Mouse (Mus musculus) cortical plate, adult 2 months (tissue): ENCODE data around the gene Tada3. TPM values are rescaled to one million over a fixed set of nuclear protein-coding genes. Genes with fewer than 3 reads are reported as not detected.

Source experiments
- H3K27ac ChIP-seq: fragments of 200-500 bp; 2 replicates; pipeline ENCODE4 v1.5.1; 2012; ENCODE audit warnings: low read length, control low read depth, inconsistent platforms; ENCODE audit not compliant: insufficient read depth
- H3K4me1 ChIP-seq: fragments of 200-500 bp; 2 replicates; pipeline ENCODE4 v1.6.1; 2011; ENCODE audit warnings: low read length; ENCODE audit not compliant: control insufficient read depth, insufficient read depth
- H3K4me3 ChIP-seq: fragments of 200-500 bp; 2 replicates; pipeline ENCODE4 v1.5.1; 2011; ENCODE audit warnings: mild to moderate bottlenecking, low read length, control low read depth; ENCODE audit not compliant: insufficient read depth
- CTCF ChIP-seq: fragments of 200-500 bp; IDR thresholded peaks from 2 replicates; pipeline ENCODE4 v1.5.1; 2011; ENCODE audit warnings: mild to moderate bottlenecking, control low read depth, low read length; ENCODE audit not compliant: insufficient read depth; ENCODE audit errors: extremely low read depth
- POLR2A ChIP-seq: fragments of 200-500 bp; IDR thresholded peaks from 2 replicates; pipeline ENCODE4 v1.6.1; 2011; ENCODE audit warnings: mild to moderate bottlenecking, low read length, control low read depth; ENCODE audit not compliant: insufficient read depth; ENCODE audit errors: extremely low read depth
- polyA plus RNA-seq: library from polyadenylated mRNA; depleted of rRNA; stranded (reverse); fragments of >200 nt; gene quantifications from 2 replicates; pipeline ENCODE4 v1.2.3, GENCODE M21; 2012

The Tada3 gene
- polyA plus RNA-seq, 1 experiment = 57.3 TPM

DNA sequence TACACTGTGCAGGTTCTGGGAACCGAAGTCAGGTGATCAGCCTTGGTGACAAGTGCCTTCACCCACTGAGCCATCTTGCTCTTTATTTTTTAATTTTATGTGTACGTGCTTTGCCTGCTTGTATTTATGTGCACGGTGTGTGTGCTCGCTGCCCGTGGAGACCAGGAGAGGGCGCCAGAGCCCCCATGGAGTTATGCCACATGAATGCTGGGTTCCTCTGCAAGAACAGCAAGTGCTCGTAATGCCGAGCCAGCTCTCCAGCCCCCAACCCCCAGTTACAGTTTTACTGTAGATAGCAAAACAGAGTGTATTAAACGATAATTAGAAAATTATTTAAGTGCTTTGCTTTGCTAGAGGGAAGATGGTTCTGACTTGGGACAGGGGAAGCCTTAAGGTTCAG, 29.0 kb upstream of the Tada3 start:
- Histone ChIP-seq H3K4me3 (no peak overlapping the region), H3K27ac (no peak overlapping the region), H3K4me1 (peaks cover 3% of the 10 kb centered on the region; the same call in 1 of the 2 replicates)
- TF ChIP-seq CTCF = no peak
- no peak for TF ChIP-seq POLR2A

DNA sequence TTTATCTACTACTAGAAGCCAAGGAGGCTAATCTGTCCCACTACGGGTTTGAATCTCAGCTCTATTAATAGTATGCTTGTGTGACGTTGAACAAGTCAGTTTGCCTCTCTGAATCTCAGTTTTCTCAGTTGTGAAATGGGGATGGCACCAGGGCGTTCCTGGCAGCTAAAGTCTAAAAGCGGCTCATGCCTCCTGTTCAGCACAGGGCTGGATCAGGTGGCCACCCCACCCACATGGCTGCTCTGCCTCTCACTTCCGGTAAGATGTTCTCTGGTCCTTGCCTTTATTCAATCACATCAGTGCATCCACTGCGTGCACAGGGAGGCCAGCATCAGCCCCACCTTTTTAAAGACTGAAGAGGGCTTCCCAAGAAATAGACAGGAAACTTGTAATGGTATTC, 27.8 kb upstream of the Tada3 start:
- Histone ChIP-seq H3K4me3 (no peak overlapping the region), H3K4me1 (peaks cover 3% of the 10 kb centered on the region; the same call in 1 of the 2 replicates), H3K27ac (no peak overlapping the region)
- TF ChIP-seq CTCF (no peak), POLR2A (0 out of 2 replicates have a peak, but pooled peaks have one; percentile 30)

DNA sequence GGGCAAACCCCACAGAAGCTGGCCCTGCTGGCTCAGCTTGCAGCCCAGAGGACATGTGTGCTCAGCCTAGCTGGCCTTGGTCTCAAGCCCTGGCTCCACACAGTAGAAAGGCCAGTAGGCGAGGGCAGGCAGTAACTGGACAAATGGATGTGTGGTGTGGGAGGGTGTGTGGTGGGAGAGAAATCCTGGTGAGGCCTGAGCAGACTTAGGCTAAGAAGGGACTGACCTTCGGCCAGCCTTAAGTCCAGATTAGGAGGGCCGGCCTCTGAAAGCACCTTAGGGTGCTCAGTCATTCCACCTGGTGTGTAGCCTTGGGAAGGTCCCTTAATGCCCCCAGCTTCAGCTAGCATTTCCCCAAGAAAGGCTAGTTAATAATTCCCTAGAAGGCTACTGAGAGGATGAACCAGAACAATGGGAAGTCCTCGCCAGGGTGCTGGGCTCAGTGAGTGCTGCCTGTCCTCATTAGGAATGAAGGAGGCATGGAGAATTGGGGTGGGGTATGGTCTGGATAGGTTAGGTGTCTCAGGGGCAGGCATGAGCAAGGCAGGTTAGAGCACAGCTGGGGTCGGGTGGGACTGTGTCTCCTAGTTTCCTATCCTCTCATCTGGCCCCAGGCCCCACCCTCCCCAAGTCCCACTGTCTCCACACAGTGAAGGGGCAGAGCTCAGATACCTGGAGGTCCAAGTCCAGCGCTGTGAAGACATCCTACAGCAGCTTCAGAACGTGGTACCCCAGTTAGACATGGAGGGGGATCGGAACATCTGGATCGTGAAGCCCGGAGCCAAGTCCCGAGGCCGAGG, 27.2 kb upstream of the Tada3 start:
- H3K4me1 ChIP-seq = peaks cover 3% of the 10 kb centered on the region; the same call in 1 of the 2 replicates
- no peak overlapping the region for H3K27ac ChIP-seq
- no peak overlapping the region for H3K4me3 ChIP-seq
- no peak for TF ChIP-seq CTCF
- no peak for TF ChIP-seq POLR2A

DNA sequence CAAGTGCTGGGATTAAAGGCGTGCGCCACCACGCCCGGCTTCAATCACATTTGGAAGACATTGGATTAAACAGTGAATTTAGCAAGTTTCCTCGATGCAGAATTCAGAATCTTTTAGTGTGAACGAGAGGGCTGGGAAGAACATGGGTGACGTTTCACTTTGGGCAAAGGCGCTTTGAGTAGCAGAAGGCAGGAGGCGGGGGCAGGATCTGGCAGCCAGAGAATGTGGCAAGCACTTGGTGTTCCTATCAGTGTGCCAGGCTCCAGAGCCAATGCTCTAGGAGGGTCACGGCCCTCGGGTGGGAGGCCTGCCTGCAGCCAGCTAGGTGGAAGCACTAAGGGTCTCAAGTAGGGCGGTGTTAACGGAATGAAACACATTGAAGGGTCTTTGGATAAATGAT, 24.4 kb upstream of the Tada3 start:
- H3K4me1 ChIP-seq = peaks cover 3% of the 10 kb centered on the region; the same call in 1 of the 2 replicates
- H3K4me3 ChIP-seq = no peak overlapping the region
- TF ChIP-seq POLR2A (no peak), CTCF (no peak)
- H3K27ac ChIP-seq = no peak overlapping the region

DNA sequence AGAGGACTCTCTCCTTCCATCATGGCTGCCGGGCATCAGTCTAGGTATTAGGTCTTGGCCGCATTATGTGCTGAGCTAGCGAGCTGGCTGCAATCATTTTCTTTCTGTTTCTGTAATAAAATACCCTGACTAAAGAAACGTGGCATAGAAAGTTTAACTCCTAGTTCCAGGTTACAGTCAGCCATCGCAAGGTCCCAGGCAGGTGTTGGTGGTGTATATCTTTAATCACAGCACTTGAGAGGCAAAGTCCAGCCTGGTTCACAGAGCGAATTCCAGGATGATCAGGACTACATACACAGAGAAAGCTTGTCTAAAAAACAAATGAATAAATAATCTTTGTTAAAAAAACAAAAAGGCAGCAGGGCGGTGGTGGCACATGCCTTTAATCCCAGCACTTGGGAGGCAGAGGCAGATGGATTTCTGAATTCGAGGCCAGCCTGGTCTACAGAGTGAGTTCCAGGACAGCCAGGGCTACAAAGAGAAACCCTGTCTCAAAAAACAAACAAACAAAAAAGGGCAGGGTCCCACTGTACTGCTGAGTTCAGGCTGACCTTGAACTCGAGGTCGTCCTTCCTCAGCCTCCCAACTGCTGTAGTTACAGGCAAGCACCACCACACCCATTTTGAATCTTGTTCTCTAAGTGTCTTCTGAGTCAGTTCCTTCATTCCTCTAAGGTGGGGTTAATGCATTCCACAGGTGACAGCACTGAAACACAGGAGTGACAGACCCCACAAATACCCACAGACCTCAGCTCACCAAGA, 18.8 kb upstream of the Tada3 start:
- no peak overlapping the region for H3K4me3 ChIP-seq
- no peak for TF ChIP-seq CTCF
- TF ChIP-seq POLR2A = no peak

DNA sequence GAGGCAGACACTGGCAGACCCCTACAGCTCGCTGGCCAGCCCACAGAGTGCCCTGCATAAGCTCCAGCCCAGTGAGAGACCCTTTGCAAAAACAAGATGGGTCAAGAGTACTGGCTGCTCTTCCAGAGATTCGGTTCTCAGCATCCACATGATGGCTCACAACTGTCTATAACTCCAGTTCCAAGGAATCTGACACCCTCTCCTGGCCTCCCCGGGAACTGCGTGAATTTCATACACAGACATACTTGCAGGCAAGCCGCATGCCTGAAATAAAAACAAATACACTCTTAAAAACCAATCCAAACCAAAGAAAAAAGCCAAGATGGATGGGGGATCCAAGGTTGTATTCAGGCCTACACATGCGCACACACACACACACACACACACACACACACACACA, 17.8 kb upstream of the Tada3 start:
- no peaks in the 10 kb centered on the region for H3K4me1 ChIP-seq
- H3K4me3 ChIP-seq = no peak overlapping the region
- TF ChIP-seq CTCF = no peak
- no peak for TF ChIP-seq POLR2A
- H3K27ac ChIP-seq = no peak overlapping the region

More for the DNA sequence above, 18.8 kb upstream of the Tada3 start:
- H3K4me1 ChIP-seq = no peaks in the 10 kb centered on the region
- H3K27ac ChIP-seq = no peak overlapping the region

DNA sequence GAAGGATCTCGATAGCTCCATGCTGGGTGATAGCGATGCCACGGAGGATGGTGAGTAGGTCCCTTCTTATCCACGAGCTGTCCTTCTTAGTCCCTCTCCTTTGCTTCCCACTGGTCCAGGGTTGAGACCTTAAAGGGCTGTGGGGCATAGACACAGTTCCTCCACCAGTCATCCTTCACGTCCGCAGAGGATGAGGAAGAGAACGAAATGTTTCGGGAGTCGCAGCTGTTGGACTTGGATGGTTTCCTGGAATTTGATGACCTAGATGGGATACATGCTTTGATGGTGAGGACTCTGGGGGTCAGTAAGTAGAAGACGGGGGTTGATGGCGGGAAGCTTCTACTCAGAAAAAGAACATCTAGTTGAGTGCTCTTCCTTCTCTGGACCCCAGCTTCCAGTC, 17.1 kb upstream of the Tada3 start:
- TF ChIP-seq CTCF (no peak), POLR2A (no peak)
- 0 out of 2 replicates have a peak overlapping the region, but pooled peaks have one; percentile 22 for H3K27ac ChIP-seq
- no peak overlapping the region for H3K4me3 ChIP-seq
- no peaks in the 10 kb centered on the region for H3K4me1 ChIP-seq

DNA sequence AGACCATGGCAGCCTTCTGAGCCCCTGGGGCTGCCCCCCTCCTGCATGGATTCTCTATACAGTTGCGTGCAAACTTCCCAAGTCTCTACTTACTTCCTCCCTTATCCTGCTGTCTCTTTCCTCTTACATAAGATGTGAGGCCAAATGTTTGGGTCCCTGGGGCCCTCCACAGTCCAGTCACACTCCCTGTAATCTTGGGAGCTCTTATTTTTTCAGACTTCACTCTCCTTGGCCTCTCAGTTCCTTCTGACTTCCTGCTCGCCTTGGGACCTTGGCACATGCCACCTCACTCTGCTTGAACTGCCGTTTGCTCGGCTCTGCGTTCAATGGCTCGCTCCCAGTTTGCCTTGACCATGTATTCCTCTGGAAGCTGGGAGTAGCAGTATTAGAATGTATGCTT, 16.3 kb upstream of the Tada3 start:
- no peak for TF ChIP-seq POLR2A
- no peak for TF ChIP-seq CTCF
- Histone ChIP-seq H3K4me1 (no peaks in the 10 kb centered on the region), H3K27ac (no peak overlapping the region), H3K4me3 (no peak overlapping the region)

DNA sequence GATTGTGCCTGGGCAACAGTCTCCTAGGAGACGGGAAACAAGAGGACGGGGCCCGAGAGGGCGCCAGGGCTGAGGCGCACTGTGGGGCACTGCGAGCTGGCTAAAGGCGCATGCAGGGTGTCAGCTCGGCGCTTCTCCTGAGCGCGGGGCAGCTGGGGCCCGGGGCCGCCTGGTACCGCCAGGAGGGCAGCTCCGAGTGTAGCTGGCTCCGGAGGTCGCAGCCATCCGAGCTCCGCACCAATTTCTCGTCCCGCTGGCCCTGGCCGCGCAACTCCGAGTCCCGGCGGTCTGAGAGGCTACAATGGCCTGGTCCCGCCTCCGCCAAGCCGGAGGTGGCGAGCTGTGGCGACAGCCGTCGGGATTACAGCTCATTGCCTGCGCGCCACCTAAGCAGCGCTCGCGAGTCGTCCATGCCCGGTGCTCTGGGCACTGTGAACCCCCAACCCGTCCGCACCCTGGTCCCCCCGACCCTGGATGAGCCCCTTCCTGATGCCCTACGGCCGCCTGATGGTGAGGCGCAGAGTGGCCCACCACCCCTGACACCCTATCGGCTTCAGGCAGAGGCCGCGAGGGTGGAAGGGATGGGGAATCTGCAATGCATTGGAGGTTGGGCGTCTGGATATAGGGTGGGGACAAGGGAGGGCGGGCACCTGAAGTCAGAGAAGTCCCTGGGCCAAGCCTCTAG, 14.8 kb upstream of the Tada3 start:
- TF ChIP-seq POLR2A (no peak), CTCF (no peak)
- Histone ChIP-seq H3K4me1 (no peaks in the 10 kb centered on the region), H3K4me3 (peak overlapping the region; percentile 6), H3K27ac (no peak overlapping the region)
